Mouse (Mus musculus): ENCODE measurements at regions not wholly inside any gene's neighbourhood (a gene's known extent, or its start where the extent isn't known, plus 50 kb on each side); places are given as distances from the start of the nearest gene placed in this dataset.
A peak's percentile ranks its signal among the peaks of the same experiment; 100 is the strongest.

DNA sequence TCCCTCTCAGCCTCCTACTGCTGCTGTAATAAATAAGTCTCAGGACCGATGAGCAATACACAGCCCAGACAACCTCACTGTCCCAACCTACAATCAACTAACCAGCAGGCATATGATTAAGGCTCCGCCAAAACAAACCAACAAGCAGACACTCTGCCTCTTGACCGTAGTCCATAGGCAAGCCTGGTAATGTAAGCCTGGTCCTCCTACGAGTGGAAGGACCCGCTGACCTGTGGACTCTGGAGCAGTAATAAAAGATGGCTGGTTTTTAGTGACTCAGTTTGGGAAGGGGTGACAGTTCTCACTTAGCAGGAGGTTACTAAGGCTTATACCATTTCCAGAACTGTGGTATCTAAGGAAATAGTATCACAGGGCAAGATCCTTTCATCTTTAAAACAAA lies 53.4 kb downstream of the Gm47996 start:
- DNase-seq = no peak

DNA sequence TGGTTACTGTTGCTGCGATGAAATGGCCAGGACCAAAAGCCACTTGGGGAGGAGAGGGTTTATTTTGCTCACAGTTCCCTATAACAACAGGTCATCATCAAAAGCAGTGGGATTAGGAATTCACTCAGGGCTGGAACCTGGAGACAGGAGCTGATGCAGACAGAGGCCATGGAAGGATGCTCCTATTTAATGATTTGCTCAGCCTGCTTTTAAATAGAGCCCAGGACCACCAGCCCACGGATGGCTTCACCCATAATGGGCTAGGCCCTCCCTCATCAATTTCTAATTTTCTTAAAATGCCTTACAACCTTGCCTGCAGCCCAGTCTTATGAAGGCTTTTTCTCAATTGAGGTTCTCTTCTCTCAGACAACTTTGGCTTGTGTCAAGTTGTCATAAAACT lies 53.9 kb downstream of the Gm47996 start:
- DNase-seq = no peak

DNA sequence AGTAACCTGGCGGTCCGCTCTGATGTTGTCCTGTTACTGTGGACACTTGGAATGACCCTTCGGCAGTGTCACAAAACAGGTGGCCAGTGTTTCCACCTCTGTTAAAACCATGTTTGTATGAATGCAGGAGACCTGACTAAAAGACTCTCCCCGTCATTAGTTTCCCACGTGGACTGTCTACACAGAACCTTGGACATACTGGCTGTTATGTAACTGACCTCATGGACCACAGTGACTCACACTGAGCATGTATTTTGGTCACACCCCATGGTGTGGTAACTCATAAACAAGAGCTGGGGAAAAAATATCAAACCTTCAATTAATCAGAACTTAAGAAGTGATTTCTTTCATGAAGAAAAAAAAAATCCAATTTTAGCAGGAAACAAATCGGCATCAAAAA lies 54.9 kb downstream of the Gm47996 start:
- no peak for DNase-seq

- DNase-seq = no peak
These were observed 55.7 kb downstream of the Gm47996 start for GRCm38 (mm10) chr1:151265590-151265989.

GRCm38 (mm10) chr1:151266703-151267102 lies 56.8 kb downstream of the Gm47996 start:
- DNase-seq = no peak

- DNase-seq = peak; percentile 25
These were observed 60.8 kb downstream of the Gm47996 start for GRCm38 (mm10) chr1:151270691-151271090.

DNA sequence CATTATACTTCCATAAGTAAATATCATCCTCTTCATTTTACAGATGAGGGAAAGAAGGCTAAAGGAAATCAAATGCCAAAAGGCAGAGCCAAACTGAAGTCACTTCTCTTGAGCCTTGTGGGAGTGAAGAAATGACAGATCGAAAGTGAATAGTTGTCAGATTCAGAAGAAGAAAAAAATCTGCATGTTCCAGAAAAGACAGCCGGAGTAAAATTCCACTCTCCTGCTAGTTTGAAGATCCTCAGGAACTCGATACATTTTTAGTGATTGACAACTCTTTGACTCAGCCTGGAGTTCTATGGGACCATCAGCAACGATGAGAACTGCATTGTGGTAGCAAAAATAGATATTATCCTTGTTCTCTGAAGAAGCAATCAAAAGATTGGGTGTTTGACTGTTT lies 64.4 kb downstream of the Gm47996 start:
- DNase-seq = no peak

GRCm38 (mm10) chr1:151275581-151275980 lies 65.7 kb downstream of the Gm47996 start:
- no peak for DNase-seq

GRCm38 (mm10) chr1:151279955-151280354 lies 64.3 kb upstream of the Ivns1abp start:
- no peak for DNase-seq

GRCm38 (mm10) chr1:151285045-151285444 lies 59.2 kb upstream of the Ivns1abp start:
- DNase-seq = no peak

- DNase-seq = peak; percentile 56
These were observed 56.8 kb upstream of the Ivns1abp start for GRCm38 (mm10) chr1:151287451-151287850.

DNA sequence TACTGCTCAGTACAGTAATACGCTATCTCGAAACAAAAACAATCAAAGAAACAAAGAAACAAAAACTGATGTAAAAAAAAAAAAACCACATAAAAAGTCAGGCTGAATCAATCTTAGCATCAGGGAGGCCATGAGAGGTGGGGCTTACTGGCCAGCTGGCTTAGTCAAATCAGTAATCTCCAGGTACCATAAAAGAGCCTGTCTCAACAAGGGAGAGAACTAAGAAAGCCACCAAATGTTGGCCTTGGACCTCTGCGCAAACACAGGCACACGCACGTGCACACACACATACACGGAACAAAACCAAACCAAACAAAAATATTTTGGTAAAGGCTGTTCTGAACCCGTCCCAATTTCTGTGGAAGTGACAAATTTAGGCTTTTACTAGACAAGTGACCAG lies 55.2 kb upstream of the Ivns1abp start:
- DNase-seq = no peak

DNA sequence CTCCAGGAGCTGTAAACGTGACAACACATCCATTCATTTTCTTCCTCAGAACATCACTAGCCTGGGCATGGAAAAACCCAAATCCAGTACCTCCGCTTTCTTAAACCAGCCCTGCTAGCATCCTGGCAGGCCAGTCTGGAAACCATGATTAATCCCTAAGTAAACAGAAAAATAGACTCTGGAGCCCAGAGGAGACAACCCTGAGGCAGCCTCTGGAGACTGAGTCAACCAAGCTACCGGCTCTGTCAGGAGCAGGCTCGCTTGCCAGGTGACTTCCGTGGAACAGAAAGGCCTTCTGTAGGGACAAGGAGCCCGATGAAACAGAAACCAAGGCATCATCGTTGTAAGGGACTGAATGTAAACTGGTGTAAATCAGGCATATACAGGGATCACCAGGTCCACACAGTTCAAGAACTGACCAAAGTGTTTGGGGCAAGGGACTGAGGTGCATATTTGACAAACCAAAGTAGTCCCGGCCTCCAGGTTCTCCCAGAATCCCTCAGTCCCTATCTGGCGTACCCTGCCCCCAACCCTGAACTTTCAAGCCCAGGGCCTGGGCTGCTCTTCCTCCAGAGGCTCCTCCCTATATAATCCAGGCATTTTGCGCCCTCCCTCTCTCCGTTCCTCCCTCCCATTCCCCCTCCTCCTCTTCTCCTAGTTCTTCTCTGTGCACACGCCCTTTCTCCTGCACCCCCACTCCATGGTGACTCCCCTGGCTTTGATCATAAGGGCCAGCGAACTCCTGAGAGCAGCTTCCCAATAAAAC lies 54.6 kb upstream of the Ivns1abp start:
- DNase-seq = no peak

DNA sequence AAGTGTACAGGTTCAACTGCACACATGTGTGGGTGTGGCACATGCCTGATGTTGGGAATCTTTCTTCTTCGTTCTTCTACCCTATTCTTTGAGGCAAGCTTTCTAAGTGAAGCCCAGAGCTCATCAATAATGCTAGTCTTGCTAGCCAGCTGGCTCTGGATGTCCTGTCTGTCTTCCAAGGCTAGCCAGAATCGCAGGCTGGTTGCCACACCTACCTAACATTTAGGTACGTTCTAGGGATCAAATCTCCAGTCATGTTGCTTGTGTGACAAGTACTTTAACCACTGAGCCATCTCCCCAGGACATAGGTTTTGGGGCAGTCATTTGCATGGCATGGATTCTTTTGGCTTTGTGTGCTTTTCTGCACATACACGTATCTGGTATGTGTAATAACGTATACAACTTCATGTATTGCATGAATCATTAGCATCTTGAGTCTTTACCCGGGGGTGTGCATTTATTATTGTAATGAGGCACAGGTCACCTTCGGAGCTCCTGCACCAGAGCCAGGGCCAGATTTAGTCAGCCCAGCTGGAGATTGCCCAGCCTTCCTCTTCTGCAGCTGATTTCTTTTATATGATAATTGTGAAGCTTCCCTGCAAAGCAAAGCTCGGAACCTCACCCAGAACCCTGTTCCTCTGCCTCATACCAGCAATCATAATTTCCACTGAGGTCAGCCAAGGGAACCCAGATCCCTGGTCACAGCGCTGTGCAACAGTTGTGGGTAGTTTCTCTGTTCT lies 50.8 kb upstream of the Ivns1abp start:
- DNase-seq = no peak

All from thymus, postnatal 4 days (tissue).